Mouse (Mus musculus) heart, postnatal 25 days (tissue): Measurements from ENCODE around the gene Vip. TPM values are rescaled to one million over a fixed set of nuclear protein-coding genes. Genes with fewer than 3 reads are reported as not detected.

Source experiments
- DNase-seq: peaks from one replicate; pipeline ENCODE4 v3.0.0; 2022; ENCODE audit warnings: low spot score
- intact Hi-C: fragments of 180-260 bp; cut with DNase I; formaldehyde crosslinking; loops from one replicate; pipeline ENCODE4 v1.15.1; 2025
- total RNA-seq, 2 experiments: library from RNA; stranded (reverse); gene quantifications; 2 replicates each; pipeline ENCODE4 v1.2.3; 2021

Vip gene
- not detected for total RNA-seq

DNA sequence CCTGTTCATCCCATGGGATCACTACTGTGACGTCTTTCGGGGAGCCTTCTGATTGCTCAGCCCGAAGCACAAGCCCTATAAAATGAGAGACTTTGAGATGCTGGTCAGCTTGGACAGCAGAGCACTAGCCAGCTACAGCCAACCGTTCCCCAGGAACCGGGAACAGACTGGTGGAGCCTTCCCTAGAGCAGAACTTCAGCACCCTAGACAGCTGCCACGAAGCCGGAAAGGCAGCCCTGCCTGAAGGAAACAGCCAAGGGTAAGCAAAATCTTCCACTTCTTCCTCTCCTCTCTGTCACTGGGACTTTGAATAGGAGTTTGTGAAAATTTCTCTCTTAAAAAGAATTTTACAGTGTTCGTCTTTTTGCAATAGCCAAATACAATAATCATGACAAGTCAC lies at the start of gene Vip:
Gene Vip (plus strand): TSS at position 107 of the 400 bp plus-strand sequence.
- intact Hi-C loops, result loop anchor here (10.0 kb wide), 1 partner anchor 324 kb away; no protein-coding TSS in a partner anchor
- no peak for DNase-seq

GRCm38 (mm10) chr10:5591061-5591460 lies 48.0 kb upstream of the Vip start:
- no peak for DNase-seq
- intact Hi-C loops, result loop anchor here (5.0 to 10.0 kb wide), 2 partner anchors 39 to 76 kb away; partner anchors contain the start of gene Syne1

DNA sequence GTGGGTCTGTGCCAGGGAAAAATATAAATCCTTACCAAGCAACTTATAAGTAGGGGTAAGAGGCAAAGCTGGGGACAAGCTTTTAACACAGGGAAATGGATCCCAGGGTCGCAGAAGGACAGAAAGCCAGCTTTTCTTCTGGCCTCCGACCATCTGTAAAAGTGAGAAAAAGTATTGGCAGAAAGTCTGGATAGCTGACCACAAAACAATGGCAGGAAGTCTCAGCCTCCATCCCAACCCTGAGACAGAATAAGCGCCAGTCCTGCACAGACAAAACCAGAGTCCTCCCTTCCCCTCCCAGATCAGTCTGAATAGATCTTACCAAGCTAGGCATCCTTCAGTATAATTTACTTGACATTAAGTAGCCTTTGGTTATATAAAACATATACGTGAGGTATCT lies 47.0 kb upstream of the Vip start:
- intact Hi-C loops, result loop anchor here (5.0 to 10.0 kb wide), 2 partner anchors 40 to 77 kb away; partner anchors contain the start of gene Syne1
- DNase-seq, result peak; percentile 41

GRCm38 (mm10) chr10:5593464-5593863 lies 45.6 kb upstream of the Vip start, which contains the start of gene Myct1:
Gene Myct1, plus strand, starts transcription at chr10:5593775.
- DNase-seq, result no peak
- intact Hi-C loops, result loop anchor here (5.0 to 10.0 kb wide), 2 partner anchors 41 to 79 kb away; partner anchors contain the start of gene Syne1

GRCm38 (mm10) chr10:5594457-5594856 lies 44.6 kb upstream of the Vip start:
- DNase-seq, result no peak
- intact Hi-C loops, result loop anchor here (5.0 to 10.0 kb wide), 2 partner anchors 42 to 80 kb away; partner anchors contain the start of gene Syne1

GRCm38 (mm10) chr10:5596559-5596958 lies 42.5 kb upstream of the Vip start:
- intact Hi-C loops, result loop anchor here (5.0 to 10.0 kb wide), 2 partner anchors 64 to 82 kb away; no protein-coding TSS in a partner anchor
- DNase-seq, result no peak

GRCm38 (mm10) chr10:5600123-5600522 lies 38.9 kb upstream of the Vip start:
- DNase-seq, result no peak
- intact Hi-C loops, result loop anchor here (1.0 to 2.0 kb wide), 2 partner anchors 35 to 187 kb away; no protein-coding TSS in a partner anchor

DNA sequence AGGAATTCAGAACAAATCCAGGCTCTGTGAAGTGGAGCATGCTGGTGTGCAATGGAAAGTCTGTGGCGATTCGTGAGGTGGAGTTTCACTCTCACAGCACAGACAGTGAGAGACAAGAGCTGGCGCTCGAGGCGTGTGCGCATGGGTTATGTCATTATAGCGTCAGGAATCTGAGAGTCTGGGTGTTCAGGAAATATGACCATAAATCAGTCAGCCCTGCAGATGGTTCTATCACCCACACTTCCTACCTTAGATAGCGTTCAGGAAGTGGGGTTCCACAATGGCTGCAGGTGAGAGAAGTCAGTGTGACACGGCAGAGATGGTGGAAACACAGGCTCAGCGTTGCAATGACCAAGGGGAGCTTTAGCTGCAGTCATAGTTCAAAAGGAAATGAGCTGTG lies 35.5 kb upstream of the Vip start:
- DNase-seq, result no peak
- intact Hi-C loops, result no loop called here

GRCm38 (mm10) chr10:5604371-5604770 lies 34.6 kb upstream of the Vip start:
- intact Hi-C loops, result no loop called here
- DNase-seq, result no peak

- no peak for DNase-seq
- intact Hi-C loops, result no loop called here
These were observed 30.1 kb upstream of the Vip start for GRCm38 (mm10) chr10:5608874-5609273.

DNA sequence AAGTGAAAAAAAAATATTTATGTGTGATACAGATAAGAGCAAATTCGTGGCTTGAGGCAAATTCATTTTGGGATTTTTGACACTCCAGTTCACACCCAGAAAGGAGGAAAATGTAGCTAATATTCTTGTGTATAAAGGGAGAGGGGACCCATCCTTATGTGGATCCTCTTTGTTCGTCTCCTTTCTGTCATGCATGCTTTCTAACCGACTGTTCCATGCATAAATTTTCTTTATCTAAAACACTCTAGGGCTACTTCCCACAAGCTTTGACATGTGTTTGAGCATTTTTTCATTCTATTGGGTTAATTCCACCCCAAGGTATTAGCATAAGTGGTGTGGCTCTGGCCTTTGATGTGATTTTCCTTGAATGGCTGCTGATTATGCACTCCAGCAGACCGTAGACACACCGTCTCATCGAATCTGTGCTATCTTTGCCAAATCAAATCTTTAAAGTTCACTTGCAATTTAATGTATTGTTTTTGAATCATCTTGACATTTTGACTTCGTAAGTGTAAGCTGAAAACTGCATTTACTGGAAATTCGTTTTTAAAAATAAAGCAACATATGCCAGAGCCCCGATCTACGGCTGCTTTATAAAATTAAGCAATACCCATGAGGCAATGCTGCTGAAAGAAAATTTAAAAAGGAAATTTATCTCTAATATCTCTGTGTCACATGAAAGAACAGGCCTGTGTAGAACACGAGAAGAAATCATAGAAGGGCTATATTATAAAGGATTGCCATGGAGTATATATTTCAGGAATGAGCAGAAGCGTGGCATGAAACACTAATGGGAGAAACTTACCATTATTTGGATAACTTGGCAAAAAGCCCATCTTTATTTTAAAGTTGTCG lies 23.6 kb upstream of the Vip start:
- intact Hi-C loops, result no loop called here
- no peak for DNase-seq

DNA sequence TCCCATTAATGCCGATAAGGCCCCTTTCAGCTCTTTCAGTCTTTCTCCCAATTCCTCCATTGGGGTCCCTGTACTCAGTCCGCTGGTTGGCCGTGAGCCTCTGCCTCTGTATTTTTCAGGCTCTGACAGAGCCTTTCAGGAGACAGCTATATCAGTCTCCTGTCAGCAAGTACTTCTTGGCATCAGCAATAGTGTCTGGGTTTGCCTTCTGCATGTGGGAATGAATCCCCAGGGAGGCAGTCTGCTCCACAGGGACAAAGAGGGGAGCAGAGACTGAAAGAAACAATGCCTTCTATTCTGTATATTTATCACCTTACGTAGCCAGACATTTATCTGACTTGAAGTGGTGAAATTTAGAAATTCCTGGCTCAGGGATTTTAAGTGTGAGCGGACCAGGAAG lies 12.8 kb upstream of the Vip start:
- intact Hi-C loops, result no loop called here
- no peak for DNase-seq

DNA sequence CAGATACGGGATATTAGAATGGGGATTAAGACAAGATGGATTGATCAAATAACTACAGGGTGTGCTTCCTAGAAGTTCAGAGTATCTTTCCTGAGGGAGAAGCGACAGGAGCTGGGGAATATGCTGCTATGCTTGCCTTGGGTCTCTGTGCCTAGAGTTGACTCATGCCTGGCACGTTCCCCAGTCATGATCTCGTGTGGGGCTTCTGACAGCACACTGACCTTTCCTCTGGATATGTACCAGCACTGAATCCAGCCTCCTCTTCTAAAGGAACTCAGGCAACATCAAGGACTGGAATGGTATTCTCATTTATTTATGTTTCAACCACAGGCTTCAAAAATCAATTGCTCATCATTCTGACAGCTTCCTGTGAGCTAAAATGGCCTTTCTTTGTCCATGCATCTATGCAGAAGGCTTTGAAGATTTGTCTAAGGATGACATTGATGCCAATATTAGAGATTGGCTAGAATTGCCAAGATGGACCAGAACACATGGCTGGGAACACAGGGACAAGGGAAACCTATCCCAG lies 5.3 kb upstream of the Vip start:
- intact Hi-C loops, result loop anchor here (2.0 to 10.0 kb wide), 5 partner anchors 33 to 319 kb away; partner anchors contain the start of gene Syne1
- DNase-seq, result no peak

DNA sequence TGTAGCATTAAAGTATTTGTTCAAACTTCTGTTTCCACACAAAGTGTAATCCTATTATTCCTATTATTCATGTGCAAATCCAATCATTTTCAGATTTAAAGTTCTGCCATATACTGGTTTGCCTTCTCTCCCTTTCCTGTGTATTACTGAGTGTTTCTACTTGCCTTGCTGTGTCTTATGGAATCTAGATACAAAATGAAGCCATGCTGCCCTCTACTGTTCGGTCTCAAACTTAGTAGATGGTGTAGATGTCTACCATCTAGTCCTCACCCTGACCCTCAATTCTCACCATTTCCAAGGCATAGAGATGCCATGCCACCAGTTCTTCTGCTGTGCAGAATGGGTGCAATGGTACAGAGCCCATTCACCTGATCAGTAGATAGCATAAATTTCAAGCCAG lies 4.7 kb upstream of the Vip start:
- DNase-seq, result no peak
- intact Hi-C loops, result loop anchor here (2.0 to 10.0 kb wide), 5 partner anchors 34 to 320 kb away; partner anchors contain the start of gene Syne1

GRCm38 (mm10) chr10:5637322-5637721 lies 1.7 kb upstream of the Vip start:
- no peak for DNase-seq
- intact Hi-C loops, result loop anchor here (10.0 kb wide), 1 partner anchor 323 kb away; no protein-coding TSS in a partner anchor

DNA sequence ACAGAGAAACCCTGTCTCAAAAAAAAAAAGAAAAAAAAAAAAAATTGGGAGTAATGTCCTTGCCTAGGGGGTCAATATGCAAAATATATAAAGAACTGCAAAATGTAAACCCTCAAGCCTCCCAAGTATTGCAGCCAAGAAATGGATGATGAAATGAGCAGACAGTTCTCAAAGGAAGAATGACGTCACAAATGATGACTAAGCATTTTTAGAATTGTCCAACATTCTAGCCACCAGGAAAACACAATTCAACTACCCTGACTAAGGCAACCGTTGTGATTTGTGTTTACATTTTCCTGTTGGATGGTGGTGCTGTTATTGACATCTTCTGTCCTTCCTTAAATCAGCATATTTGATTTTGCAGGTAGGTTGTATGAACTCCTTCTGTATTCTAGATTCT lies 42.3 kb downstream of the Vip start:
- no peak for DNase-seq
- intact Hi-C loops, result no loop called here

DNA sequence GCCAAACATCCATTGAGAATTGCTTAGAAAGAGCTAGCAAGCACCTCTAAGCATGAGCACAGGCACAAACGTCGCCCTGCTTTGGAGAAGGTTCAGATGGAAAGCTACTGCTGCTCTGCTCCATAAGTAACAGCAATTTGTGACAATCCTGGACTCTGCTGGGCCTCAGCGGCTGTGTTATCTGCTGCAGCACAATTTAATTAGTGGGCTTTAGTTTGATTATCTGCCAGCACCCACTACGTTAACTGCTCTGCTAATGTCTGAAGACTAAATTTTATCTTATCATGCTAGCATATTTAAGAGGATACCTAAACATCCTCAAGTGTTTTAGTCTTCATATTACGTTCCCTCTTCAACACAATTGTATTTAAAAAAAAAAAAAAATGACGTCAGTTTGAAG lies 46.6 kb downstream of the Vip start:
- intact Hi-C loops, result no loop called here
- DNase-seq, result no peak

GRCm38 (mm10) chr10:5694351-5694750 lies 55.3 kb downstream of the Vip start:
- DNase-seq, result no peak
- intact Hi-C loops, result no loop called here
